Mouse (Mus musculus): Measurements from ENCODE around the gene Tead1. TPM values are rescaled to one million over a fixed set of nuclear protein-coding genes. Genes with fewer than 3 reads are reported as not detected.

Gene Tead1
- polyA plus RNA-seq, 2 experiments: 23.2 to 38.2 TPM

DNA sequence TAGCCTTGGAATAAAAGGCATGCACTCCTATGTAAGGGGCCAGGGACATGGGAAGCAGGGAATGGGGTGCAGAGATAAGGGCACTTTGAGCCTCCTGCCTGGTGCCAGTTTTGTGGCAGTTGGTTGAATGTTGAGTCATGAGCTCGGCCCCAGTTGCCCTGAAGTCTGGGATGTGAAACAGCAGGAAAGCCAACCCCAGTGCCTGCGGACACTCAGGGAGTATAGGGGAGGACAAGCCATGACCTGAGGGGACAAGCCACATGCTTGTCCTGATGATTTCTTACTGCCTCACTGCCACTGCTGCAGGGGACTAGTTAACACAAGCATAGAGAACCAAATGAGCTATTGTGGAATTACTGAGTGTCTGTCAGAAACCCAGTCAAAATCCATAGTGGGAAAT, 228.3 kb downstream of the Tead1 start:
- peaks cover 5% of the 10 kb centered on the region; the same call in 1 of the 2 replicates for H3K36me3 ChIP-seq (ENCODE audit: control insufficient read depth, insufficient read depth, low read length)
- no peak overlapping the region for H3K27ac ChIP-seq (replicated peaks; ENCODE audit: low read depth, low read length)
- TF ChIP-seq POLR2A (IDR thresholded peaks at IDR 0.05; ENCODE audit: borderline replicate concordance, extremely low read depth, insufficient read depth, insufficient read length): no peak
- no peak overlapping the region for H3K4me2 ChIP-seq (replicated peaks; ENCODE audit: low read depth, low read length, severe bottlenecking)
- H3K27me3 ChIP-seq (ENCODE audit: control insufficient read depth, insufficient read depth, low read length): no peaks in the 10 kb centered on the region
- 67% methylated on average over 2 of the region's 2 CpGs for WGBS
- H3K9ac ChIP-seq (ENCODE audit: low read depth, low read length, severe bottlenecking): no peak overlapping the region
- no peak for DNase-seq (ENCODE audit: low spot score)
- no peaks in the 10 kb centered on the region for H3K9me3 ChIP-seq (ENCODE audit: control insufficient read depth, low read length)
- H3K4me3 ChIP-seq (replicated peaks; ENCODE audit: low read length): no peak overlapping the region
- ATAC-seq (ENCODE audit: low FRiP score, low read depth): no peak
- H3K4me1 ChIP-seq (ENCODE audit: control insufficient read depth, insufficient read depth, low read length): no peaks in the 10 kb centered on the region

DNA sequence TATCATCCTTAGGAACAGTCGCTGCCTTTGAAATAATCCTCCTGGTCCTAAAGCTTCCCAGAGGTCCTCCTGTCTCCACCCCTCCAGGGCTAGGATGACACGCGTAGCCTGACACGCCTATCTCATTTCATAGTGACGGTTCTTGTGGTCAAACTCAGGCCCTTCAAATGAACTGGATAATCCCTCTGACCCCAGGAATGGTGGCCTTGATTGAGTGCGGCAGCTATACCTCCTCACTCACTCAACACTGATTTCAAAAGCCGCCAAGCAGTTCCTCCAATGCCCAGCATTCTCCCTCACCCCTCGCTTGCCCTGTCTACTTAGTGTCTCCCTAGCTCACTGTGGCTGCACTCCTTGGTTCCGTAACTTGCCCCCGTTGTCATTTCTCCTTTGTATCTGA, 230.0 kb downstream of the Tead1 start:
- no peak overlapping the region for H3K27ac ChIP-seq (replicated peaks; ENCODE audit: low read depth, low read length)
- ATAC-seq (ENCODE audit: low FRiP score, low read depth) (no peak), DNase-seq (ENCODE audit: low spot score) (no peak)
- 88% methylated on average over 10 of the region's 10 CpGs for WGBS
- no peaks in the 10 kb centered on the region for H3K27me3 ChIP-seq (ENCODE audit: control insufficient read depth, insufficient read depth, low read length)
- TF ChIP-seq POLR2A (IDR thresholded peaks at IDR 0.05; ENCODE audit: borderline replicate concordance, extremely low read depth, insufficient read depth, insufficient read length): no peak
- H3K4me1 ChIP-seq (ENCODE audit: control insufficient read depth, insufficient read depth, low read length): no peaks in the 10 kb centered on the region
- no peak overlapping the region for H3K4me2 ChIP-seq (replicated peaks; ENCODE audit: low read depth, low read length, severe bottlenecking)
- peaks cover 5% of the 10 kb centered on the region; the same call in 1 of the 2 replicates for H3K36me3 ChIP-seq (ENCODE audit: control insufficient read depth, insufficient read depth, low read length)
- H3K9me3 ChIP-seq (ENCODE audit: control insufficient read depth, low read length): no peaks in the 10 kb centered on the region
- no peak overlapping the region for H3K9ac ChIP-seq (ENCODE audit: low read depth, low read length, severe bottlenecking)
- H3K4me3 ChIP-seq (replicated peaks; ENCODE audit: low read length): no peak overlapping the region

DNA sequence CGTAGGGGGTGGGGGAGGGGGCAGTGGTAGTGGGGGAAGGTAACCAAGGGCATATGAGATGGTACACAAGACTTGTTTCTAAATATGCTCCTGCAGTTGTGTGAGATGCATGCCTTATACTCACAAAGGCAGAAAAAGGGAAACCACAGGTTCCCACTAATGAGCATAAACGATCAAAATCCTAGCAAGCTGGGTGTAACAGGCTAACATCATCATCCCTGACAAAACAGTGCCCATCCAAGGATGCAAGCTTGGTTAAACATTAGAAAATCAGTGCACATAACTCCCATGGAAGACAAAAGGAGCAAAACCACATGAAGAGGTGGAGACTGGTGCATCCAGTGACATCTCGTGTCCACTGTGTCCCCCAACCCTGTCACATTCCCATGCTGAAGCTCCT, 233.9 kb downstream of the Tead1 start:
- H3K4me1 ChIP-seq (ENCODE audit: control insufficient read depth, insufficient read depth, low read length): no peaks in the 10 kb centered on the region
- no peaks in the 10 kb centered on the region for H3K36me3 ChIP-seq (ENCODE audit: control insufficient read depth, insufficient read depth, low read length)
- H3K27ac ChIP-seq (replicated peaks; ENCODE audit: low read depth, low read length): no peak overlapping the region
- ATAC-seq (ENCODE audit: low FRiP score, low read depth) (no peak), DNase-seq (ENCODE audit: low spot score) (no peak)
- H3K9ac ChIP-seq (ENCODE audit: low read depth, low read length, severe bottlenecking): no peak overlapping the region
- no peaks in the 10 kb centered on the region for H3K27me3 ChIP-seq (ENCODE audit: control insufficient read depth, insufficient read depth, low read length)
- H3K9me3 ChIP-seq (ENCODE audit: control insufficient read depth, low read length): no peaks in the 10 kb centered on the region
- TF ChIP-seq POLR2A (IDR thresholded peaks at IDR 0.05; ENCODE audit: borderline replicate concordance, extremely low read depth, insufficient read depth, insufficient read length): no peak
- no peak overlapping the region for H3K4me2 ChIP-seq (replicated peaks; ENCODE audit: low read depth, low read length, severe bottlenecking)
- H3K4me3 ChIP-seq (replicated peaks; ENCODE audit: low read length): no peak overlapping the region
- WGBS: 86% methylated on average over 3 of the region's 3 CpGs

DNA sequence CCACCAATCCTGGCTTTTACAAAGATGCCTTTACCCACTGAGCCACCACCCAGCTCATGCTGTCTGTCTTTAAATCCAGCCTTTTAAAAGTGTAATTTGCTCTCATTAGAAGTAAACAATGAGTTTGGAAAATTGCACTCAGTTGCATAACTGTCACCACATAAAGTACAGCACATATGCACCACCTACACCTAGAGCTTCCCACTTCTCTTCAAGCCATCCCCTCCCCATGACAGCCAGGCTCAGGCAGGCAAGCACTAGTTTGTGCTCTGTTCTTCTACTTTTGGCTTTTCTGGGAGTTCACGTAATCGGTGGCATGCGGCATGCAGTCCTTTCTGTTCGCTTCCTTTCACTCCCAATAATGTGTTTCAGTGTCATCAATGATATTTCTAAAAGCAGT, 236.5 kb downstream of the Tead1 start:
- WGBS: 92% methylated on average over 4 of the region's 4 CpGs
- no peak for TF ChIP-seq POLR2A (IDR thresholded peaks at IDR 0.05; ENCODE audit: borderline replicate concordance, extremely low read depth, insufficient read depth, insufficient read length)
- no peak overlapping the region for H3K27ac ChIP-seq (replicated peaks; ENCODE audit: low read depth, low read length)
- no peak overlapping the region for H3K4me3 ChIP-seq (replicated peaks; ENCODE audit: low read length)
- no peak overlapping the region for H3K9ac ChIP-seq (ENCODE audit: low read depth, low read length, severe bottlenecking)
- no peak overlapping the region for H3K4me2 ChIP-seq (replicated peaks; ENCODE audit: low read depth, low read length, severe bottlenecking)
- no peaks in the 10 kb centered on the region for H3K36me3 ChIP-seq (ENCODE audit: control insufficient read depth, insufficient read depth, low read length)
- no peaks in the 10 kb centered on the region for H3K9me3 ChIP-seq (ENCODE audit: control insufficient read depth, low read length)
- H3K27me3 ChIP-seq (ENCODE audit: control insufficient read depth, insufficient read depth, low read length): no peaks in the 10 kb centered on the region
- DNase-seq (ENCODE audit: low spot score) (no peak), ATAC-seq (ENCODE audit: low FRiP score, low read depth) (no peak)
- no peaks in the 10 kb centered on the region for H3K4me1 ChIP-seq (ENCODE audit: control insufficient read depth, insufficient read depth, low read length)

DNA sequence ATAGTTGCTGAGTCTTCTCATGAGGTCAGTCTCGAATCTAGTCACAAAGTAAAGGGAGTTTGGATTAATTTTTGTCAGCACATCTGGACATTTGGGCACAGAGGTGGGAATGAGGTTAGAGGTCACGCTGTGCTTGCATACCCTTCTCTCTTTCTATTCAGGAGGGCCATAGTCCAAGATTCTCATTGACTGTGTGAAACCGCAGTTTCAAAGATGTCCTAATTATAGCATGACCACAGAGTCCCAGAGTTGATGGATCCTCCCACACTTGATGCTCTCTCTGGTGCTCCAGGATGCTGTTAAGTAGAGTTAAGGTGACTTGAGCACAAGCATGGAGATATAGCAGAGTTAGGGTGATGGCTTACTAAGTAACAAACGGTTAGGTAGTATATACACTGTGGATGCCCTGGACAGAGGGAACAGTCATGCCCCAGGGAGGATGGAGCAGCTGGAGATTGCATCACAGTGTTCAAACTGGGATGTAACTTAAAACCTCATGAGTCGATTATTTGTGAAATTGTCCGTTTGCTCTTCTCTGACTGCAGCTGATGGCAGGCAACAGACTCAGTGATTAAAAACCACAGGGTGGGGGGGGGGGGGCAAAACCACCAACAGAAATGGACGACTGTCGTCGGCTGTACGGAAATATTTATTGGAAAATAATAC, 238.6 kb downstream of the Tead1 start:
- no peak overlapping the region for H3K4me2 ChIP-seq (replicated peaks; ENCODE audit: low read depth, low read length, severe bottlenecking)
- H3K4me1 ChIP-seq (ENCODE audit: control insufficient read depth, insufficient read depth, low read length): no peaks in the 10 kb centered on the region
- no peaks in the 10 kb centered on the region for H3K36me3 ChIP-seq (ENCODE audit: control insufficient read depth, insufficient read depth, low read length)
- no peaks in the 10 kb centered on the region for H3K27me3 ChIP-seq (ENCODE audit: control insufficient read depth, insufficient read depth, low read length)
- DNase-seq (ENCODE audit: low spot score): peak; percentile 12
- no peak overlapping the region for H3K9ac ChIP-seq (ENCODE audit: low read depth, low read length, severe bottlenecking)
- ATAC-seq (ENCODE audit: low FRiP score, low read depth): no peak
- TF ChIP-seq POLR2A (IDR thresholded peaks at IDR 0.05; ENCODE audit: borderline replicate concordance, extremely low read depth, insufficient read depth, insufficient read length): no peak
- H3K9me3 ChIP-seq (ENCODE audit: control insufficient read depth, low read length): no peaks in the 10 kb centered on the region
- WGBS: 57% methylated on average over 10 of the region's 10 CpGs
- no peak overlapping the region for H3K4me3 ChIP-seq (replicated peaks; ENCODE audit: low read length)
- no peak overlapping the region for H3K27ac ChIP-seq (replicated peaks; ENCODE audit: low read depth, low read length)

Data from limb, embryonic 14.5 days (tissue).